Mouse (Mus musculus) inflammation-experienced regulatory T-cells, adult 6 months (primary cell): Measurements from ENCODE around the gene Myo1a. TPM values are rescaled to one million over a fixed set of nuclear protein-coding genes. Genes with fewer than 3 reads are reported as not detected.

Source experiments
- ATAC-seq: one replicate; pipeline ENCODE4 v1.8.0; 2017
- polyA plus RNA-seq, 3 experiments: library from polyadenylated mRNA; unstranded; fragments of 100-300 nt; shearing (Covaris generic); gene quantifications; one replicate each; pipeline ENCODE4 v1.2.1; 2017

Gene Myo1a
- polyA plus RNA-seq, 3 experiments from 2014 or later = not detected

- ATAC-seq = peak; percentile 37
Measured at GRCm38 (mm10) chr10:127674794-127675522, 30.0 kb upstream of the Myo1a start.

- no peak for ATAC-seq
Measured at GRCm38 (mm10) chr10:127675859-127676398, 29.0 kb upstream of the Myo1a start.

- peak; percentile 93 for ATAC-seq
Measured at GRCm38 (mm10) chr10:127676691-127677548, 28.1 kb upstream of the Myo1a start.

- ATAC-seq = peak; percentile 29
Measured at GRCm38 (mm10) chr10:127677591-127678336, 27.2 kb upstream of the Myo1a start.

- no peak for ATAC-seq
Measured at GRCm38 (mm10) chr10:127679208-127679607, 25.8 kb upstream of the Myo1a start.

GRCm38 (mm10) chr10:127679881-127680280 is 25.1 kb upstream of the Myo1a start:
- no peak for ATAC-seq

GRCm38 (mm10) chr10:127682886-127683285 is 22.1 kb upstream of the Myo1a start:
- no peak for ATAC-seq

- no peak for ATAC-seq
Measured at GRCm38 (mm10) chr10:127691053-127691452, 13.9 kb upstream of the Myo1a start.

GRCm38 (mm10) chr10:127694636-127695035 is 10.3 kb upstream of the Myo1a start:
- no peak for ATAC-seq

GRCm38 (mm10) chr10:127695775-127696174 is 9.2 kb upstream of the Myo1a start:
- no peak for ATAC-seq

- ATAC-seq = no peak
Measured at GRCm38 (mm10) chr10:127698966-127699365, 6.0 kb upstream of the Myo1a start.

GRCm38 (mm10) chr10:127703299-127703698 is 1.7 kb upstream of the Myo1a start:
- ATAC-seq = no peak

GRCm38 (mm10) chr10:127704293-127704692 is 677 bp upstream of the Myo1a start:
- ATAC-seq = no peak

GRCm38 (mm10) chr10:127705783-127706182 is 813 bp downstream of the Myo1a start:
- ATAC-seq = no peak

- ATAC-seq = no peak
Measured at GRCm38 (mm10) chr10:127707721-127708120, 2.8 kb downstream of the Myo1a start.

- ATAC-seq = no peak
Measured at GRCm38 (mm10) chr10:127708850-127709370, 3.9 kb downstream of the Myo1a start.

- ATAC-seq = no peak
Measured at GRCm38 (mm10) chr10:127710331-127710730, 5.4 kb downstream of the Myo1a start.

- no peak for ATAC-seq
Measured at GRCm38 (mm10) chr10:127712736-127713135, 7.8 kb downstream of the Myo1a start.

GRCm38 (mm10) chr10:127721671-127722418 is 16.9 kb downstream of the Myo1a start:
- ATAC-seq = no peak

- no peak for ATAC-seq
Measured at GRCm38 (mm10) chr10:127724178-127724577, 19.2 kb downstream of the Myo1a start, which contains the start of gene Tac2. Gene Tac2, plus strand, starts transcription at chr10:127724478.

GRCm38 (mm10) chr10:127725136-127725535 is 20.2 kb downstream of the Myo1a start:
- no peak for ATAC-seq

- no peak for ATAC-seq
Measured at GRCm38 (mm10) chr10:127728437-127728836, 23.5 kb downstream of the Myo1a start.
